Mouse (Mus musculus): Measurements from ENCODE around the gene Mrm2. TPM values are rescaled to one million over a fixed set of nuclear protein-coding genes. Genes with fewer than 3 reads are reported as not detected.
"Not testable (repeated sequence)": the region's sequence is repeated elsewhere in the genome, so short reads cannot be mapped to it uniquely, and the experiment has no call there.

Mrm2 gene
- polyA plus RNA-seq, 1 experiment from 2014 or later, result 19.6 TPM

DNA sequence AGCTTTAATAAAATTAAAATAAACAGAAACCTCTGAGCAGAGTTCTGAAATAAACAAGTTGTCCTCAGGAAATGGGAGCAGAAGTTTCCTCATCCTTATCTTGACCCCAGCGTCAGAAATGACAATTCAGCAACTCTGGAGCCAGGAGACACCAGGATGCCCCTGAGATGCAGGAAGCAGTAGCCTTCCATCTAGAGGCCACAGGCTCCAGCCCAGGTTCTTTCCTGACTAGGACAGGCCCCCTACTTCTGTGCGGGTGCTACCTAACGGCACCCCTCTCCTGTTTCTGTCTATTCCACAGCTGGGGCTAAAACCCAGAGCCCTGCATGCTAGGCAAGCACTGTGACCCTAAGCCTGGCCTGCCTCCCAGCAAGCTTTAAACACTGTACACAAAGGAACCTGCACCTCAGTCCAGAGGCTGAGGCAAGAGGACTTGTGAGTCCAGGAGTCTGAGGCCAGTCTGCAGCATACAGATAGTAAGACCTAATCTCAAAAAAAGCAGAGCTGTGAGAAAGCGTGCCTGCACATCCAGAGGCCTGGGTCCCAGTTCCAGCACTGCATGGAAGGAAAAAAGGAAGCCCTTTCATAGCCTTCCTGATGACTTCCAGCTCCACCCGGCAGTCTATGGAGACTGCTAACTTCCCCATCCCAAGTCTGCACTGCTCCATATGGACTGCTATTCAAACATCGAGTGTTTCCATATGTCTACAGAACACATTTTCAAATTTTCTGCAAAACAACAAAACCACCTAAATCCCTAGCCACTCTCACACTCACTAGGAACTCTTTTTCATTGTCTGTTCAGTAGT is 39.0 kb upstream of the Mrm2 start:
- WGBS, result 56% methylated on average over 6 of the region's 6 CpGs
- no peak overlapping the region for H3K4me3 ChIP-seq (ENCODE audit: low read length)
- H3K27ac ChIP-seq (ENCODE audit: low read length), result no peak overlapping the region
- no peak overlapping the region for H3K9ac ChIP-seq (ENCODE audit: low read depth, low read length)
- no peaks in the 10 kb centered on the region for H3K27me3 ChIP-seq (replicated peaks; ENCODE audit: control insufficient read depth, insufficient read depth, low read length)
- no peaks in the 10 kb centered on the region for H3K9me3 ChIP-seq (ENCODE audit: control insufficient read depth, low read length)
- H3K4me2 ChIP-seq (ENCODE audit: low read depth, low read length), result no peak overlapping the region
- no peak for ATAC-seq
- H3K36me3 ChIP-seq (ENCODE audit: control insufficient read depth, insufficient read depth, low read length), result no peaks in the 10 kb centered on the region
- H3K4me1 ChIP-seq (ENCODE audit: control insufficient read depth, insufficient read depth, low read length), result peaks cover 8% of the 10 kb centered on the region

DNA sequence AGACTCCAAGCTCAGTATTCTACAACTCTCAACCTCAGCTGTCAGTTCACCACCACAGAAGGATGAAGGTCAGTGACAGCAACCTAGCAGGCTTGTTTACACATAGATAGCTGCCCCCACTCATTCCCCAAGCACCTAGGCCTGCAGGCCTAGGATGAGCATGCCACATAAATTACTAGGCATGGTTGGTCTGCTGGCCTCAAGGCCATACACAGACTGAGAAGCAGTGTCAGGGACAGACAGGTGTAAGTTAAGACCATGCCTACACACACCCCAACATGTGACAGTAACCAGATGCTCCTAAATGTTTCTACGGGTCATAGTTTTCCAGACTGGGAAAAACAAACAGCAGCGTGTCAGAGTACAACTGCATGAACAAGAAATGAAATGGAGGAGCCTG is 37.8 kb upstream of the Mrm2 start:
- Histone ChIP-seq H3K4me3 (ENCODE audit: low read length) (no peak overlapping the region), H3K4me2 (ENCODE audit: low read depth, low read length) (no peak overlapping the region), H3K9ac (ENCODE audit: low read depth, low read length) (no peak overlapping the region), H3K36me3 (ENCODE audit: control insufficient read depth, insufficient read depth, low read length) (no peaks in the 10 kb centered on the region), H3K27ac (ENCODE audit: low read length) (no peak overlapping the region), H3K4me1 (ENCODE audit: control insufficient read depth, insufficient read depth, low read length) (peaks cover 8% of the 10 kb centered on the region), H3K9me3 (ENCODE audit: control insufficient read depth, low read length) (no peaks in the 10 kb centered on the region), H3K27me3 (replicated peaks; ENCODE audit: control insufficient read depth, insufficient read depth, low read length) (no peaks in the 10 kb centered on the region)
- WGBS, result 49% methylated on average over 2 of the region's 2 CpGs
- no peak for ATAC-seq

DNA sequence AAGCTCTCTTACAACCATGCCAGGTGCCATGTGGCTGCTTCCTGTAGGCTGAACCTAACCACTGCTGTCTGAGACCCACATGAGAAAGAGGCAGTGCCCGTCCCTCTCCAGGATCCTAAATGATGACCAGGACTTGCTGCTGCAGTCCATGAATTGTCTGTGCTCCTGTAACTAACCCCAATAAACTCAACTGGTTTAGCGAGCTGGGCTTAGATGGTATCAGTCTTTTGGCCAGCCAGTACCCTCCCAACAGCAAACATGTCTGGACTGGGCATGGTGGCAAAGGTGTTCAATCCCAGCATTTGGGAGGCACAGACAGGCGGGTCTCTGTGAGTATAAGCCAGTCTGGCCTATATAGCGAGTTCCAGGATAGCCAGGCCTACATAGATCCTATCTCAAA is 37.2 kb upstream of the Mrm2 start:
- ATAC-seq, result no peak
- no peaks in the 10 kb centered on the region for H3K9me3 ChIP-seq (ENCODE audit: control insufficient read depth, low read length)

DNA sequence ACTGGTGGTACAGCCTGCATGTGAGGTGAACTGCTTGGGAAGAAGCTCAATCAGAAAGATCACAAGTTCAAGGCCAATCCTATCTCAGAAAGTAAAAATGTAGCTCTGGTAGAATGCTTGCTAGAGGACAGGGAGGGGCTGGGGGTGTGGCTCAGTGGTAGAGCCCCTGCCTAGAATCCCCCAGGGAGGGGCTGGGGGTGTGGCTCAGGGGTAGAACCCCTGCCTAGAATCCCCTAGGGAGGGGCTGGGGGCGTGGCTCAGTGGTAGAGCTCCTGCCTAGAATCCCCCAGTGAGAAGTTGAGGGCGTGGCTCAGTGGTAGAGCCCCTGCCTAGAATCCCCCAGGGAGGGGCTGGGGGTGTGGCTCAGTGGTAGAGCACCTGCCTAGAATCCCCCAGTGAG is 36.4 kb upstream of the Mrm2 start:
- not testable (repeated sequence) for H3K4me2 ChIP-seq (ENCODE audit: low read depth, low read length); H3K4me1 ChIP-seq (ENCODE audit: control insufficient read depth, insufficient read depth, low read length); H3K36me3 ChIP-seq (ENCODE audit: control insufficient read depth, insufficient read depth, low read length); H3K27me3 ChIP-seq (replicated peaks; ENCODE audit: control insufficient read depth, insufficient read depth, low read length); H3K9ac ChIP-seq (ENCODE audit: low read depth, low read length); H3K27ac ChIP-seq (ENCODE audit: low read length); H3K9me3 ChIP-seq (ENCODE audit: control insufficient read depth, low read length); H3K4me3 ChIP-seq (ENCODE audit: low read length); ATAC-seq
- WGBS, result 96% methylated on average over 2 of the region's 2 CpGs

More for the DNA sequence above, 37.2 kb upstream of the Mrm2 start:
- Histone ChIP-seq H3K27ac (ENCODE audit: low read length) (no peak overlapping the region), H3K27me3 (replicated peaks; ENCODE audit: control insufficient read depth, insufficient read depth, low read length) (no peaks in the 10 kb centered on the region), H3K36me3 (ENCODE audit: control insufficient read depth, insufficient read depth, low read length) (no peaks in the 10 kb centered on the region), H3K4me3 (ENCODE audit: low read length) (no peak overlapping the region), H3K4me2 (ENCODE audit: low read depth, low read length) (no peak overlapping the region), H3K9ac (ENCODE audit: low read depth, low read length) (no peak overlapping the region), H3K4me1 (ENCODE audit: control insufficient read depth, insufficient read depth, low read length) (peaks cover 8% of the 10 kb centered on the region)
- WGBS, result 82% methylated on average over 4 of the region's 4 CpGs

GRCm38 (mm10) chr5:140364415-140364814 is 32.7 kb upstream of the Mrm2 start:
- Histone ChIP-seq H3K27ac (ENCODE audit: low read length) (no peak overlapping the region), H3K36me3 (ENCODE audit: control insufficient read depth, insufficient read depth, low read length) (no peaks in the 10 kb centered on the region), H3K4me1 (ENCODE audit: control insufficient read depth, insufficient read depth, low read length) (no peaks in the 10 kb centered on the region), H3K9ac (ENCODE audit: low read depth, low read length) (no peak overlapping the region), H3K27me3 (replicated peaks; ENCODE audit: control insufficient read depth, insufficient read depth, low read length) (no peaks in the 10 kb centered on the region), H3K9me3 (ENCODE audit: control insufficient read depth, low read length) (0 out of 2 replicates have a peak, but pooled peaks cover 2% of the 10 kb centered on the region), H3K4me3 (ENCODE audit: low read length) (no peak overlapping the region), H3K4me2 (ENCODE audit: low read depth, low read length) (no peak overlapping the region)
- 79% methylated on average over 5 of the region's 5 CpGs for WGBS
- ATAC-seq, result peak; percentile 53

DNA sequence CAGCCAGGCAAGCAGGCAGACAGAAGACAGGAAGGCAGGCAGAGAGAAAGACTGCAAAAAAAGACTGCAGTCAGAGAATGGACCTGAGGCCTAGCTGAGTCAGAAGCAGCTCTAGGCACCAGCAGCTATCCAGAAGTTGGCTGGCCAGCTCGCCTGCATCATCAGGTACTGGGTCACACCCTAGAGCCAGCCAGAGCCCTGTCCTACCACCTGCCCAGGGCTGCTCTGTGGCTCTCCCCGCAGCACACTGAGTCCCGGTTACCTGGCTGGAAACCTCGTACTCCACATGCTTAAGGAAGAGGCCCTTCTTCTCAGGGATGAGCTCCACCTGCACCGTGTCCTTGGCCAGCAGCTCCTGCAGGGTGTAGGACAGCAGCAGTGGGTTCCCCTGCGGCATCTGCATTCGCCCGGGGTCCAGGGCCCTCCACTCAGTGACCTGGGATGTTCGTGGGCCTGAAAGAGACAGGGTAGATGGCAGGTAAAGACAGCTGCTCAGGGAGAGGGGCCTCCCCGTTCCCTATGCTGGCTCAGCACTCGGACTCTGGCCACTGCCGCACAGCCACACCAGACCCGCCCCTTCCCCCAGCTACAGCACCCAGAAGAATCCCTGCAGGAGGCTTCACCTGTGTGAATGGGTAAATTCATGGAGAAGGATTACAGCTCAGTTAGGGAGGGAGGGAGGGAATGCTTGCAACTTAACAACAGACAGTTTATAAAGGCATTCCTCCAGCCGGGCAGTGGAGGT is 28.4 kb upstream of the Mrm2 start:
- H3K4me2 ChIP-seq (ENCODE audit: low read depth, low read length), result peak overlapping the region; percentile 24
- H3K4me3 ChIP-seq (ENCODE audit: low read length), result peak overlapping the region; percentile 34
- H3K9ac ChIP-seq (ENCODE audit: low read depth, low read length), result peak overlapping the region; percentile 56
- 0 out of 2 replicates have a peak, but pooled peaks cover 2% of the 10 kb centered on the region for H3K9me3 ChIP-seq (ENCODE audit: control insufficient read depth, low read length)
- H3K36me3 ChIP-seq (ENCODE audit: control insufficient read depth, insufficient read depth, low read length), result peaks cover 8% of the 10 kb centered on the region
- 63% methylated on average over 14 of the region's 14 CpGs for WGBS
- peak overlapping the region; percentile 53 for H3K27ac ChIP-seq (ENCODE audit: low read length)
- ATAC-seq, result peak; percentile 92
- H3K4me1 ChIP-seq (ENCODE audit: control insufficient read depth, insufficient read depth, low read length), result no peaks in the 10 kb centered on the region
- no peaks in the 10 kb centered on the region for H3K27me3 ChIP-seq (replicated peaks; ENCODE audit: control insufficient read depth, insufficient read depth, low read length)

- peaks cover 22% of the 10 kb centered on the region for H3K36me3 ChIP-seq (ENCODE audit: control insufficient read depth, insufficient read depth, low read length)
These were observed 25.8 kb upstream of the Mrm2 start for GRCm38 (mm10) chr5:140357466-140357865.

GRCm38 (mm10) chr5:140355934-140356333 is 24.2 kb upstream of the Mrm2 start:
- Histone ChIP-seq H3K4me2 (ENCODE audit: low read depth, low read length) (no peak overlapping the region), H3K4me3 (ENCODE audit: low read length) (no peak overlapping the region), H3K4me1 (ENCODE audit: control insufficient read depth, insufficient read depth, low read length) (no peaks in the 10 kb centered on the region), H3K9ac (ENCODE audit: low read depth, low read length) (no peak overlapping the region), H3K9me3 (ENCODE audit: control insufficient read depth, low read length) (no peaks in the 10 kb centered on the region), H3K36me3 (ENCODE audit: control insufficient read depth, insufficient read depth, low read length) (peaks cover 24% of the 10 kb centered on the region), H3K27me3 (replicated peaks; ENCODE audit: control insufficient read depth, insufficient read depth, low read length) (no peaks in the 10 kb centered on the region), H3K27ac (ENCODE audit: low read length) (no peak overlapping the region)
- ATAC-seq, result no peak
- 84% methylated on average over 11 of the region's 11 CpGs for WGBS

More at GRCm38 (mm10) chr5:140357466-140357865, 25.8 kb upstream of the Mrm2 start:
- H3K27ac ChIP-seq (ENCODE audit: low read length), result no peak overlapping the region
- no peak overlapping the region for H3K4me2 ChIP-seq (ENCODE audit: low read depth, low read length)
- no peak overlapping the region for H3K4me3 ChIP-seq (ENCODE audit: low read length)
- 91% methylated on average over 3 of the region's 3 CpGs for WGBS
- H3K9ac ChIP-seq (ENCODE audit: low read depth, low read length), result no peak overlapping the region
- H3K27me3 ChIP-seq (replicated peaks; ENCODE audit: control insufficient read depth, insufficient read depth, low read length), result no peaks in the 10 kb centered on the region
- H3K9me3 ChIP-seq (ENCODE audit: control insufficient read depth, low read length), result no peaks in the 10 kb centered on the region
- no peak for ATAC-seq
- no peaks in the 10 kb centered on the region for H3K4me1 ChIP-seq (ENCODE audit: control insufficient read depth, insufficient read depth, low read length)

DNA sequence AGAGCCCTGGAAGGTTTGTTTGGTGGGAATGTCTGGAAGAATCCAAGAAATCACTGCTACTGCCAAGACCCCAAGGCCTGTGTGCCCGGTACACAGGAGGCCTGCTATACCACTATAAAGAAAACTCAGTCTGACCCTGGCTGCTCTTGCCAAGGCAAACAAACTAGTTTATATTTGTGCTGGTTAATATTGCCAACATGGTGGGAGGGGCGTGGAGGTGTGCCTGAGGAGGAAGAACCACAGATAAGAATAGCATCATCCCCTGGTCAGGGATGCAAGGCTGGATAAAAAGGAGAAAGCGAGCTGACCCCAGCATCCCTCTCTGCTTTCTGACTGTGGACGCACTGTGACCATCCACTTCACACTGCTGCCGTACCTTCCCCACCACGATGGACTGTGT is 20.7 kb upstream of the Mrm2 start:
- Histone ChIP-seq H3K9ac (ENCODE audit: low read depth, low read length) (no peak overlapping the region), H3K27ac (ENCODE audit: low read length) (no peak overlapping the region), H3K4me2 (ENCODE audit: low read depth, low read length) (no peak overlapping the region), H3K4me1 (ENCODE audit: control insufficient read depth, insufficient read depth, low read length) (no peaks in the 10 kb centered on the region), H3K36me3 (ENCODE audit: control insufficient read depth, insufficient read depth, low read length) (peaks cover 20% of the 10 kb centered on the region), H3K4me3 (ENCODE audit: low read length) (no peak overlapping the region), H3K9me3 (ENCODE audit: control insufficient read depth, low read length) (no peaks in the 10 kb centered on the region), H3K27me3 (replicated peaks; ENCODE audit: control insufficient read depth, insufficient read depth, low read length) (no peaks in the 10 kb centered on the region)
- no peak for ATAC-seq
- 98% methylated on average over 6 of the region's 6 CpGs for WGBS

Measured in intestine, embryonic 16.5 days (tissue).